ENCODE assay signal across 19 mouse cellular contexts in genomic region chr3:101939865-101940264, GRCm38 (mm10). TPM values are rescaled to one million over a fixed set of nuclear protein-coding genes. Genes with fewer than 3 reads are reported as not detected.
DNase-seq lines count a peak whose midpoint lies in the region; ATAC-seq and TF ChIP-seq lines count a peak whose summit lies in the region.
"Had no signal": no experiment of that assay in that cellular context is flagged by ENCODE, and none has a peak within 500 bp of the region (broad histone marks: within the 10 kb centered on the region; RNA-seq: fewer than 3 reads in every experiment).

No protein-coding gene starts in this region.

- H3K4me3 ChIP-seq in bone marrow, adult 2 months (replicated peaks; ENCODE audit: control insufficient read depth, low read depth, low read length): no peak overlapping the region
- no peak overlapping the region for H3K4me3 ChIP-seq in liver, postnatal 0 days (ENCODE audit: low read depth, low read length)
- no peak overlapping the region for H3K4me3 ChIP-seq in lung, embryonic 16.5 days (ENCODE audit: low read length)
- H3K4me3 ChIP-seq: embryonic facial prominence, embryonic 12.5 days; heart, embryonic 10.5 days; hindbrain, embryonic 13.5 days had no signal

- DNase-seq in liver, postnatal 0 days: peak; percentile 20
- peak; percentile 77 for DNase-seq in lung, postnatal 25 days (ENCODE audit: low spot score)
- no peak for DNase-seq in thymus, postnatal 10 days (ENCODE audit: low spot score in 2 of 2)
- DNase-seq in thymus, postnatal 4 days: no peak
- no peak for DNase-seq in heart, postnatal 14 days
- DNase-seq: adrenal gland, adult 8-10 months; adrenal gland, postnatal 36 days; cerebellum, adult 11 months; cerebellum, adult 8-10 months; cerebellum, postnatal 25 days; gastrocnemius, postnatal 10 days; heart, adult 18-20 months; heart, postnatal 10 days had no signal

- TF ChIP-seq EP300 in liver, postnatal 0 days (IDR thresholded peaks at IDR 0.05; ENCODE audit: low read depth): no peak

- no peaks in the 10 kb centered on the region for H3K9me3 ChIP-seq in liver, postnatal 0 days (ENCODE audit: low read length)
- H3K9me3 ChIP-seq in lung, embryonic 16.5 days (ENCODE audit: control insufficient read depth, low read length): no peaks in the 10 kb centered on the region
- H3K9me3 ChIP-seq: embryonic facial prominence, embryonic 12.5 days; heart, embryonic 10.5 days; hindbrain, embryonic 13.5 days had no signal

- no peak for TF ChIP-seq POLR2A in bone marrow, adult 2 months (IDR thresholded peaks at IDR 0.05; ENCODE audit: borderline replicate concordance, control insufficient read depth, low read depth, low read length)

- WGBS in bone marrow, adult 2 months: 75% methylated on average over 3 of the region's 3 CpGs
- WGBS in liver, postnatal 0 days (ENCODE audit: insufficient replicate concordance): 77% methylated on average over 3 of the region's 3 CpGs
- WGBS in lung, embryonic 16.5 days: 46% methylated on average over 3 of the region's 3 CpGs

- H3K4me1 ChIP-seq in bone marrow, adult 2 months (ENCODE audit: control insufficient read depth, insufficient read depth, low read length): peaks cover 3% of the 10 kb centered on the region
- H3K4me1 ChIP-seq in liver, postnatal 0 days (ENCODE audit: insufficient read depth): peaks cover 9% of the 10 kb centered on the region
- H3K4me1 ChIP-seq in lung, embryonic 16.5 days (replicated peaks; ENCODE audit: control insufficient read depth, insufficient read depth, low read length): no peaks in the 10 kb centered on the region; the same call in 1 of the 2 replicates
- H3K4me1 ChIP-seq: embryonic facial prominence, embryonic 12.5 days; heart, embryonic 10.5 days; hindbrain, embryonic 13.5 days had no signal

- peak; percentile 90 for ATAC-seq in liver, postnatal 0 days
- ATAC-seq in lung, embryonic 16.5 days (ENCODE audit: low read depth): peak; percentile 76
- ATAC-seq: forebrain, embryonic 16.5 days had no signal

- no peak for TF ChIP-seq CTCF in bone marrow, adult 2 months (IDR thresholded peaks at IDR 0.05; ENCODE audit: control insufficient read depth, insufficient read depth, low read length)
- no peak for TF ChIP-seq CTCF in liver, postnatal 0 days (IDR thresholded peaks at IDR 0.05; ENCODE audit: low read depth)

- H3K27me3 ChIP-seq in liver, postnatal 0 days (ENCODE audit: insufficient read depth, low read length): no peaks in the 10 kb centered on the region
- H3K27me3 ChIP-seq in lung, embryonic 16.5 days (ENCODE audit: control insufficient read depth, insufficient read depth, low read depth, low read length): no peaks in the 10 kb centered on the region
- H3K27me3 ChIP-seq: embryonic facial prominence, embryonic 12.5 days; hindbrain, embryonic 13.5 days had no signal

- peak overlapping the region; percentile 4; the same call in 1 of the 2 replicates for H3K4me2 ChIP-seq in liver, postnatal 0 days (ENCODE audit: low read depth, low read length)
- H3K4me2 ChIP-seq in lung, embryonic 16.5 days (ENCODE audit: low read depth, low read length): no peak overlapping the region
- H3K4me2 ChIP-seq: embryonic facial prominence, embryonic 12.5 days; hindbrain, embryonic 13.5 days had no signal

- peak overlapping the region; percentile 4; the same call in 1 of the 2 replicates for H3K27ac ChIP-seq in bone marrow, adult 2 months (ENCODE audit: control insufficient read depth, insufficient read depth, low read depth, low read length, poor library complexity)
- H3K27ac ChIP-seq in liver, postnatal 0 days (ENCODE audit: low read depth): peak overlapping the region; percentile 88
- H3K27ac ChIP-seq in lung, embryonic 16.5 days (ENCODE audit: low read length): no peak overlapping the region; the same call in 1 of the 2 replicates
- H3K27ac ChIP-seq: embryonic facial prominence, embryonic 12.5 days; heart, embryonic 10.5 days; hindbrain, embryonic 13.5 days had no signal

- intact Hi-C loops in heart, postnatal 14 days (cut with DNase I): no loop called here

- H3K36me3 ChIP-seq in liver, postnatal 0 days (replicated peaks; ENCODE audit: insufficient read depth, low read length): no peaks in the 10 kb centered on the region
- no peaks in the 10 kb centered on the region for H3K36me3 ChIP-seq in lung, embryonic 16.5 days (ENCODE audit: control insufficient read depth, insufficient read depth, low read length)
- H3K36me3 ChIP-seq: embryonic facial prominence, embryonic 12.5 days; heart, embryonic 10.5 days; hindbrain, embryonic 13.5 days had no signal

- H3K9ac ChIP-seq in liver, postnatal 0 days (replicated peaks): no peak overlapping the region
- H3K9ac ChIP-seq in lung, embryonic 16.5 days (ENCODE audit: low read length): no peak overlapping the region
- H3K9ac ChIP-seq: embryonic facial prominence, embryonic 12.5 days; hindbrain, embryonic 13.5 days had no signal

RNA-seq across cellular contexts. Expression of gene Slc22a15, which starts 15.6 kb away (rescaled TPM):
- 8.2 and 19.1 TPM in 2 replicates for polyA plus RNA-seq in bone marrow, adult 2 months (2011; ENCODE audit: insufficient read depth, insufficient read length, low replicate concordance, missing spikeins)
- polyA plus RNA-seq in liver, postnatal 0 days (2015; fragmentation: Nextera tagmentation; extraction: Ambion mirVana): 5.0 and 5.4 TPM in 2 replicates
- polyA plus RNA-seq in lung, embryonic 16.5 days (2015; fragmentation: Nextera tagmentation; extraction: Ambion mirVana): 3.7 and 4.0 TPM in 2 replicates
- 1 to 10 TPM; 2.9 to 3.4 TPM for total RNA-seq in heart, postnatal 14 days (2021)

Comparison
In these comparisons a context has a peak if more than half of its experiments do, and no peak if none do; other contexts are left out.
1. DNase-seq: peak in liver, postnatal 0 days (single experiment) and lung, postnatal 25 days (single experiment); none in thymus, postnatal 10 days (0 of 2), thymus, postnatal 4 days (single experiment) and heart, postnatal 14 days (0 of 2).